Mouse (Mus musculus) bone marrow, adult 2 months (tissue): ENCODE measurements at regions not wholly inside any gene's neighbourhood (a gene's known extent, or its start where the extent isn't known, plus 50 kb on each side); places are given as distances from the start of the nearest gene placed in this dataset.

ENCODE experiments used
- CTCF ChIP-seq: fragments of 200-500 bp; IDR thresholded peaks from 2 replicates; pipeline ENCODE4 v1.5.1; 2011; ENCODE audit warnings: low read length, control low read depth; ENCODE audit not compliant: control insufficient read depth, insufficient read depth
- POLR2A ChIP-seq: fragments of 200-500 bp; IDR thresholded peaks from 2 replicates; pipeline ENCODE4 v1.6.1; 2011; ENCODE audit warnings: low read depth, mild to moderate bottlenecking, control low read depth, low read length, borderline replicate concordance; ENCODE audit not compliant: control insufficient read depth

GRCm38 (mm10) chr4:110093040-110093820 lies 115.4 kb downstream of the Dmrta2 start:
- TF ChIP-seq POLR2A (no peak), CTCF (no peak)
